In the genomic region with DNA sequence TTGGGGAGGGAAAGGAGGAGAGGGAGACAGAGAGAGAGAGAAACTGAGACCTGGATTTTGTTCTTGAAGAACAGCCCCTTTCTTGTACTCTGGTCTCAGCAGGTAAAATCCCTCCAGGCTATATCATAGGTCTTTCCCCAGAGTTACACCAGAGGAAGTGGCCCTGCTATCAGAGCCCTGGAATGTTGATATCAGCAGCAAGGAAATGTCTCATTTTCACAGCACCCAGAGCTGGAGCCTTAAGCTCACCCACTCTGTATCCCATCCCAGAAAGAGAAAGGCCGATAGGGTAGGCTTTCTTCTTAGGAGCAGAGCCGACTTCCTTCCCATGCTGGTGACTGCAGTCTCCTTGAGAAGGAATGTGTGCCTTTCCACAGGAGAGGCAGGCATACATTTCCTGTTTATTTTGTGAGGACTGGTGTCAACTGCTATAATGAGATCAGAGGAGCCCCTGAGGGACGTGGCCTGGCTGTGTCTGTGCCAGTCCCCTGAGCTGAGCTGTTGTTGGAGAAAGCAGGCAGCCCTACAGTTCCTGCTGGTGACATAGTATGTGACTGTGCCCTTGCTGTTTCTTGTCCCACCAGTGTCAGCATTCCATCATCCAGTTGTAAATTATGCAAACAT, we compare ENCODE assay signal across 11 mouse cellular contexts.
DNase-seq lines count a peak whose midpoint lies in the region; ATAC-seq lines count a peak whose summit lies in the region.
"Had no signal": no experiment of that assay in that cellular context is flagged by ENCODE, and none has a peak within 500 bp of the region (broad histone marks: within the 10 kb centered on the region; RNA-seq: fewer than 3 reads in every experiment).

No protein-coding gene starts in this region.

- no peak overlapping the region for H3K4me3 ChIP-seq in embryonic facial prominence, embryonic 14.5 days (ENCODE audit: low read depth, low read length)
- no peak overlapping the region for H3K4me3 ChIP-seq in kidney, embryonic 14.5 days (ENCODE audit: low read length)
- H3K4me3 ChIP-seq in lung, embryonic 16.5 days (ENCODE audit: low read length), result no peak overlapping the region

- no peaks in the 10 kb centered on the region for H3K36me3 ChIP-seq in embryonic facial prominence, embryonic 14.5 days (ENCODE audit: control insufficient read depth, insufficient read depth, low read length)
- no peaks in the 10 kb centered on the region for H3K36me3 ChIP-seq in kidney, embryonic 14.5 days (ENCODE audit: control insufficient read depth, insufficient read depth, low read length)
- H3K36me3 ChIP-seq in lung, embryonic 16.5 days (ENCODE audit: control insufficient read depth, insufficient read depth, low read length), result no peaks in the 10 kb centered on the region

- DNase-seq in embryo, embryonic 10 days (ENCODE audit: low spot score), result peak; percentile 59
- no peak for DNase-seq in embryo, embryonic 11 days
- peak; percentile 57 for DNase-seq in embryonic facial prominence, embryonic 14.5 days (ENCODE audit: low spot score)
- no peak for DNase-seq in gastrocnemius, postnatal 25 days
- DNase-seq: adrenal gland, adult 8-10 months; B cell, adult 2 months had no signal

- H3K27ac ChIP-seq in embryonic facial prominence, embryonic 14.5 days (replicated peaks; ENCODE audit: low read depth, low read length), result peak overlapping the region; percentile 86
- peak overlapping the region; percentile 20 for H3K27ac ChIP-seq in kidney, embryonic 14.5 days (ENCODE audit: low read depth, low read length)
- peak overlapping the region; percentile 92 for H3K27ac ChIP-seq in lung, embryonic 16.5 days (ENCODE audit: low read length)
- H3K27ac ChIP-seq: macrophage had no signal

- peaks cover 54% of the 10 kb centered on the region for H3K4me1 ChIP-seq in embryonic facial prominence, embryonic 14.5 days (ENCODE audit: control insufficient read depth, insufficient read depth, low read length)
- peaks cover 42% of the 10 kb centered on the region for H3K4me1 ChIP-seq in kidney, embryonic 14.5 days (ENCODE audit: control insufficient read depth, insufficient read depth, low read length)
- H3K4me1 ChIP-seq in lung, embryonic 16.5 days (replicated peaks; ENCODE audit: control insufficient read depth, insufficient read depth, low read length), result peaks cover 57% of the 10 kb centered on the region

- 0 out of 2 replicates have a peak overlapping the region, but pooled peaks have one; percentile 48 for H3K4me2 ChIP-seq in embryonic facial prominence, embryonic 14.5 days (ENCODE audit: low read depth, low read length)
- no peak overlapping the region for H3K4me2 ChIP-seq in kidney, embryonic 14.5 days (replicated peaks; ENCODE audit: low read depth, low read length)
- H3K4me2 ChIP-seq in lung, embryonic 16.5 days (ENCODE audit: low read depth, low read length), result peak overlapping the region; percentile 16; the same call in 1 of the 2 replicates

- H3K9ac ChIP-seq in embryonic facial prominence, embryonic 14.5 days (ENCODE audit: low read depth, low read length), result 0 out of 2 replicates have a peak overlapping the region, but pooled peaks have one; percentile 14
- H3K9ac ChIP-seq in kidney, embryonic 14.5 days (ENCODE audit: low read depth, low read length), result no peak overlapping the region
- no peak overlapping the region for H3K9ac ChIP-seq in lung, embryonic 16.5 days (ENCODE audit: low read length)

- H3K27me3 ChIP-seq in embryonic facial prominence, embryonic 14.5 days (replicated peaks; ENCODE audit: control insufficient read depth, insufficient read depth, low read length), result no peaks in the 10 kb centered on the region
- H3K27me3 ChIP-seq in kidney, embryonic 14.5 days (ENCODE audit: control insufficient read depth, insufficient read depth, low read length), result no peaks in the 10 kb centered on the region
- H3K27me3 ChIP-seq in lung, embryonic 16.5 days (ENCODE audit: control insufficient read depth, insufficient read depth, low read depth, low read length), result no peaks in the 10 kb centered on the region

- 30% methylated on average over 3 of the region's 3 CpGs for WGBS in embryonic facial prominence, embryonic 14.5 days
- 23% methylated on average over 3 of the region's 3 CpGs for WGBS in kidney, embryonic 14.5 days
- WGBS in lung, embryonic 16.5 days, result 10% methylated on average over 3 of the region's 3 CpGs

- no peaks in the 10 kb centered on the region for H3K9me3 ChIP-seq in embryonic facial prominence, embryonic 14.5 days (ENCODE audit: control insufficient read depth, low read length)
- H3K9me3 ChIP-seq in kidney, embryonic 14.5 days (ENCODE audit: control insufficient read depth, low read length), result no peaks in the 10 kb centered on the region
- no peaks in the 10 kb centered on the region for H3K9me3 ChIP-seq in lung, embryonic 16.5 days (ENCODE audit: control insufficient read depth, low read length)

- no peak for ATAC-seq in embryonic facial prominence, embryonic 14.5 days (ENCODE audit: low read depth)
- ATAC-seq in kidney, embryonic 14.5 days (ENCODE audit: low FRiP score, low TSS enrichment), result no peak
- peak; percentile 52 for ATAC-seq in lung, embryonic 16.5 days (ENCODE audit: low read depth)
- no peak for ATAC-seq in inflammation-experienced regulatory T-cells, adult 6 months
- no peak for ATAC-seq in CD4-positive, CD25-positive, alpha-beta regulatory T cell, adult 4 months

Comparison
In these comparisons a context has a peak if more than half of its experiments do, and no peak if none do; other contexts are left out.
1. DNase-seq: peak in embryo, embryonic 10 days (single experiment) and embryonic facial prominence, embryonic 14.5 days (single experiment); none in embryo, embryonic 11 days (single experiment) and gastrocnemius, postnatal 25 days (single experiment).
2. H3K27ac ChIP-seq: peak in every context shown above with its lines; median percentile 92 in lung, embryonic 16.5 days; 86 in embryonic facial prominence, embryonic 14.5 days; 20 in kidney, embryonic 14.5 days.